Mouse (Mus musculus): ENCODE data around the gene Stn1.

GRCm38 (mm10) chr19:47578581-47579224, 41.4 kb upstream of the Stn1 start:
- no peak for TF ChIP-seq EP300 (IDR thresholded peaks at IDR 0.05; ENCODE audit: low read depth)
- no peak for TF ChIP-seq CTCF (IDR thresholded peaks at IDR 0.05; ENCODE audit: low read depth)

Measured in liver, embryonic 14.5 days (tissue).